Mouse (Mus musculus) lung, postnatal 0 days (tissue): Measurements from ENCODE around the gene B4galnt1.

Experiments
- CTCF ChIP-seq: IDR thresholded peaks from 2 replicates; pipeline ENCODE4 v1.5.1; 2016; ENCODE audit warnings: antibody characterized with exemption, mild to moderate bottlenecking
- EP300 ChIP-seq: IDR thresholded peaks from 2 replicates; pipeline ENCODE4 v1.6.1; 2016; ENCODE audit warnings: antibody characterized with exemption, mild to moderate bottlenecking, control low read depth

GRCm38 (mm10) chr10:127189116-127189650, 24.2 kb downstream of the B4galnt1 start:
- TF ChIP-seq EP300 (no peak), CTCF (no peak)
